Mouse (Mus musculus): ENCODE results near the gene B230118H07Rik.

B230118H07Rik gene

GRCm38 (mm10) chr2:101519928-101520327 is 129.4 kb downstream of the B230118H07Rik start:
- no peak for DNase-seq
